Mouse (Mus musculus) spleen, adult 2 months (tissue): ENCODE measurements around the gene Olfr620. TPM values are rescaled to one million over a fixed set of nuclear protein-coding genes. Genes with fewer than 3 reads are reported as not detected.

ENCODE experiments used
- DNase-seq, 2 experiments: peaks; one replicate each; pipeline versions ENCODE4 v3.0.0 to v3.0.0-alpha.2; 2012 to 2021; ENCODE audit warnings: low spot score in 2 of 2, low read depth in 1 of 2
- H3K27ac ChIP-seq: fragments of 200-500 bp; 2 replicates; pipeline ENCODE4 v1.5.1; 2012; ENCODE audit warnings: low read length, inconsistent platforms; ENCODE audit not compliant: insufficient read depth
- H3K27me3 ChIP-seq: fragments of 200-500 bp; 2 replicates; pipeline ENCODE4 v1.6.1; 2012; ENCODE audit warnings: mild to moderate bottlenecking, moderate library complexity, low read length, inconsistent platforms; ENCODE audit not compliant: control insufficient read depth, insufficient read depth
- H3K36me3 ChIP-seq: fragments of 200-500 bp; 2 replicates; pipeline ENCODE4 v1.6.1; 2012; ENCODE audit warnings: mild to moderate bottlenecking, low read length, inconsistent platforms; ENCODE audit not compliant: control insufficient read depth, insufficient read depth
- H3K4me1 ChIP-seq: fragments of 200-500 bp; 2 replicates; pipeline ENCODE4 v1.6.1; 2011; ENCODE audit warnings: inconsistent platforms; ENCODE audit not compliant: control insufficient read depth, insufficient read depth, insufficient read length
- H3K4me3 ChIP-seq: fragments of 200-500 bp; 2 replicates; pipeline ENCODE4 v1.5.1; 2011; ENCODE audit warnings: mild to moderate bottlenecking, inconsistent platforms; ENCODE audit not compliant: insufficient read depth, insufficient read length; ENCODE audit errors: extremely low read depth
- CTCF ChIP-seq: fragments of 200-500 bp; IDR thresholded peaks from 2 replicates; pipeline ENCODE4 v1.5.1; 2011; ENCODE audit warnings: mild to moderate bottlenecking, inconsistent platforms; ENCODE audit not compliant: insufficient read depth, insufficient read length, insufficient replicate concordance; ENCODE audit errors: extremely low read depth
- POLR2A ChIP-seq: fragments of 200-500 bp; IDR thresholded peaks from 2 replicates; pipeline ENCODE4 v1.6.1; 2011; ENCODE audit warnings: low read depth, low read length, inconsistent platforms
- WGBS: fragments of 180-500 bp; shearing (Covaris S2); methylation state at CpG from one replicate; pipeline ENCODE4 v1.1.7; 2018; 5-methylcytosine and 5-hydroxymethylcytosine counted together
- polyA plus RNA-seq: library from polyadenylated mRNA; depleted of rRNA; stranded (reverse); fragments of >200 nt; gene quantifications from 2 replicates; pipeline ENCODE4 v1.2.3, GENCODE M21; 2012; rRNA removed

The Olfr620 gene
- polyA plus RNA-seq, 1 experiment = not detected

DNA sequence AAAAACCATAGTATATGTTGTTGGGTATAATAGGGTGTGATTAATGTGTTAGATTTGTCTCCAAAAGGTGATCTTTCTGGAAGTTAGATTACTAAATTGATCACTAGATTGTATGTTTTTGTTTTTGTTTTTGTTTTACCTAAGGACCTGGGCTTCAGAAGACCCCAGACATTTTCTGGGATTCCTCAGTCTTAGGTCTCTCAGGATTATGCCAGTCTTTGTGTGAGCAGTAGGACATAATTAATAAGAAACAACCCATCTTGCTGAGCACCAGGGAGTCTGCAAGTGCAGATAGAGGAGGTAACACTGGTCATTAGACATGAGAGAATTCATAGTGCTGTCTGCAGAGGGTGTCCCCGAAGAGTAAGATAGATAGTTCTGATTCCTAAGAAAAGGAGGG lies 39.6 kb downstream of the Olfr620 start, which contains the start of gene Olfr617:
Olfr617 (plus strand) TSS at position 301 of the 400 bp plus-strand sequence.
- Histone ChIP-seq H3K27me3 (no peaks in the 10 kb centered on the region), H3K4me1 (no peaks in the 10 kb centered on the region), H3K36me3 (no peaks in the 10 kb centered on the region), H3K4me3 (no peak within 1 kb of the TSS), H3K27ac (no peak within 1 kb of the TSS)
- no peak for DNase-seq
- 81% methylated on average over 1 of the region's 1 CpGs for WGBS
- no peak for TF ChIP-seq CTCF
- TF ChIP-seq POLR2A = no peak

GRCm38 (mm10) chr7:103569043-103569442 lies 43.3 kb downstream of the Olfr620 start, which contains the start of gene Olfr616:
Olfr616 (minus strand) TSS chr7:103569143.
- WGBS = 78% methylated on average over 3 of the region's 3 CpGs
- Histone ChIP-seq H3K36me3 (no peaks in the 10 kb centered on the region), H3K4me3 (no peak within 1 kb of the TSS), H3K27ac (no peak within 1 kb of the TSS), H3K27me3 (no peaks in the 10 kb centered on the region), H3K4me1 (no peaks in the 10 kb centered on the region)
- TF ChIP-seq POLR2A (no peak), CTCF (no peak)
- DNase-seq = no peak

DNA sequence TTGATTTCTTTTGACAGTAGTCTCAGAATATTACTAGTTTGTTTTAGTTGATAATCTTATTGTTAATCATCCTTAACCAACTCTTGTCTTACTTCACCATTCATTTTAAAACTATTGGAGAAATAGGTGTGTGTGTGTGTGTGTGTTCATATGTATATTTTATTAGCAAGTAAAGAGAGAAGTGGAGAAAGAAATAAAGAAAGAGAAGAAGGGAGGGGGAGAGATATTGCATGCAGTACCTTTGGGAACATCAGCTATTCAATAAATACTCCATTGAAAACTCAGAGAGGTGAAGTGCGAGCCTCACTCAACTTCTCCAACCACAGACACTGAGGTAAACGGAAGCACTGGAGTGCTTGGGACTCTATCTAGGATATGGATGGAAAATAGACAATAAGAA lies 56.6 kb downstream of the Olfr620 start, which contains the start of gene Olfr615:
Olfr615 (plus strand) TSS at position 301 of the 400 bp plus-strand sequence.
- Histone ChIP-seq H3K27ac (no peak within 1 kb of the TSS), H3K36me3 (no peaks in the 10 kb centered on the region), H3K27me3 (no peaks in the 10 kb centered on the region), H3K4me3 (no peak within 1 kb of the TSS), H3K4me1 (no peaks in the 10 kb centered on the region)
- 88% methylated on average over 2 of the region's 2 CpGs for WGBS
- DNase-seq = no peak
- TF ChIP-seq POLR2A (no peak), CTCF (no peak)

Other genes starting within 250 kb of the Olfr620 start
- not detected in 2 replicates for gene Olfr601, start 249.9 kb downstream of the Olfr620 start, polyA plus RNA-seq
- not detected in 2 replicates for gene Olfr603, start 226.4 kb downstream of the Olfr620 start, polyA plus RNA-seq
- not detected in 2 replicates for gene Usp17lc, start 197.5 kb downstream of the Olfr620 start, polyA plus RNA-seq
- gene Olfr605, start 167.1 kb downstream of the Olfr620 start, polyA plus RNA-seq = not detected in 2 replicates
- not detected in 2 replicates for gene Olfr606, start 163.5 kb downstream of the Olfr620 start, polyA plus RNA-seq
- not detected in 2 replicates for gene Olfr607, start 148.4 kb downstream of the Olfr620 start, polyA plus RNA-seq
- not detected in 2 replicates for gene Olfr608, start 142.7 kb downstream of the Olfr620 start, polyA plus RNA-seq
- not detected in 2 replicates for gene Olfr609, start 114.5 kb downstream of the Olfr620 start, polyA plus RNA-seq
- gene Olfr610, start 100.4 kb downstream of the Olfr620 start, polyA plus RNA-seq = not detected in 2 replicates
- not detected in 2 replicates for gene Olfr611, start 91.7 kb downstream of the Olfr620 start, polyA plus RNA-seq
- not detected in 2 replicates for gene Olfr612, start 69.8 kb downstream of the Olfr620 start, polyA plus RNA-seq
- gene Olfr613, start 64.5 kb downstream of the Olfr620 start, polyA plus RNA-seq = not detected in 2 replicates
- not detected in 2 replicates for gene Olfr615, start 56.5 kb downstream of the Olfr620 start, polyA plus RNA-seq
- gene Olfr616, start 43.4 kb downstream of the Olfr620 start, polyA plus RNA-seq = not detected in 2 replicates
- not detected in 2 replicates for gene Olfr617, start 39.5 kb downstream of the Olfr620 start, polyA plus RNA-seq
- not detected in 2 replicates for gene Olfr618, start 22.4 kb downstream of the Olfr620 start, polyA plus RNA-seq
- gene Olfr619, start 12.0 kb downstream of the Olfr620 start, polyA plus RNA-seq = not detected in 2 replicates
- not detected in 2 replicates for gene Olfr622, start 30.2 kb upstream of the Olfr620 start, polyA plus RNA-seq
- not detected in 2 replicates for gene Olfr623, start 51.2 kb upstream of the Olfr620 start, polyA plus RNA-seq
- gene Olfr624, start 58.7 kb upstream of the Olfr620 start, polyA plus RNA-seq = not detected in 2 replicates
- not detected in 2 replicates for gene Olfr625-ps1, start 70.2 kb upstream of the Olfr620 start, polyA plus RNA-seq
- not detected in 2 replicates for gene Olfr243, start 102.1 kb upstream of the Olfr620 start, polyA plus RNA-seq
- not detected in 2 replicates for gene Olfr628, start 117.8 kb upstream of the Olfr620 start, polyA plus RNA-seq
- not detected in 2 replicates for gene Olfr629, start 132.4 kb upstream of the Olfr620 start, polyA plus RNA-seq
- not detected in 2 replicates for gene Olfr630, start 144.8 kb upstream of the Olfr620 start, polyA plus RNA-seq
- not detected in 2 replicates for gene Olfr69, start 159.1 kb upstream of the Olfr620 start, polyA plus RNA-seq
- not detected in 2 replicates for gene Olfr68, start 167.2 kb upstream of the Olfr620 start, polyA plus RNA-seq
- gene Olfr67, start 179.3 kb upstream of the Olfr620 start, polyA plus RNA-seq = not detected in 2 replicates
- 8,577 and 15,977 TPM in 2 replicates for gene Hbb-bt, start 201.5 kb upstream of the Olfr620 start, polyA plus RNA-seq
- 71,783 and 120,196 TPM in 2 replicates for gene Hbb-bs, start 215.6 kb upstream of the Olfr620 start, polyA plus RNA-seq
- not detected in 2 replicates for gene Hbb-bh2, start 228.0 kb upstream of the Olfr620 start, polyA plus RNA-seq
- gene Hbb-bh1, start 230.6 kb upstream of the Olfr620 start, polyA plus RNA-seq = 0.15 TPM in 1 of 2 replicates, not detected in the other
- gene Hbb-y, start 240.7 kb upstream of the Olfr620 start, polyA plus RNA-seq = 0.14 TPM in 1 of 2 replicates, not detected in the other